Mouse (Mus musculus) testis, adult 2 months (tissue): ENCODE data around the gene Olfr1254. TPM values are rescaled to one million over a fixed set of nuclear protein-coding genes. Genes with fewer than 3 reads are reported as not detected.

ENCODE experiments used
- H3K27ac ChIP-seq: fragments of 200-500 bp; 2 replicates; pipeline ENCODE4 v1.5.1; 2012; ENCODE audit warnings: low read depth, low read length; ENCODE audit not compliant: control insufficient read depth, insufficient read depth
- H3K27me3 ChIP-seq: fragments of 200-500 bp; 2 replicates; pipeline ENCODE4 v1.6.1; 2012; ENCODE audit warnings: mild to moderate bottlenecking, low read length, moderate library complexity; ENCODE audit not compliant: control insufficient read depth, insufficient read depth
- H3K36me3 ChIP-seq: fragments of 200-500 bp; 2 replicates; pipeline ENCODE4 v1.6.1; 2012; ENCODE audit warnings: mild to moderate bottlenecking, low read length; ENCODE audit not compliant: control insufficient read depth, insufficient read depth
- H3K4me1 ChIP-seq: fragments of 200-500 bp; 2 replicates; pipeline ENCODE4 v1.6.1; 2012; ENCODE audit warnings: low read length; ENCODE audit not compliant: control insufficient read depth, insufficient read depth
- H3K4me3 ChIP-seq: fragments of 200-500 bp; 2 replicates; pipeline ENCODE4 v1.5.1; 2012; ENCODE audit warnings: low read depth, mild to moderate bottlenecking, low read length, moderate library complexity, mixed read lengths; ENCODE audit not compliant: control insufficient read depth
- CTCF ChIP-seq: fragments of 200-500 bp; IDR thresholded peaks from 2 replicates; pipeline ENCODE4 v1.5.1; 2012; ENCODE audit warnings: low read depth, mild to moderate bottlenecking, inconsistent platforms, low read length, moderate library complexity; ENCODE audit not compliant: control insufficient read depth, insufficient read depth, insufficient replicate concordance
- POLR2A ChIP-seq: fragments of 200-500 bp; IDR thresholded peaks from 2 replicates; pipeline ENCODE4 v1.6.1; 2012; ENCODE audit warnings: low read depth, mild to moderate bottlenecking, inconsistent platforms, low read length, moderate library complexity; ENCODE audit not compliant: control insufficient read depth
- polyA plus RNA-seq: library from polyadenylated mRNA; depleted of rRNA; stranded (reverse); fragments of >200 nt; gene quantifications from 2 replicates; pipeline ENCODE4 v1.2.3, GENCODE M21; 2012; rRNA removed

Olfr1254 gene
- polyA plus RNA-seq: not detected in 2 replicates

- Histone ChIP-seq H3K4me1 (no peaks in the 10 kb centered on the region), H3K27me3 (no peaks in the 10 kb centered on the region), H3K4me3 (no peak within 1 kb of the TSS), H3K27ac (no peak within 1 kb of the TSS), H3K36me3 (no peaks in the 10 kb centered on the region)
- TF ChIP-seq CTCF: no peak
- no peak for TF ChIP-seq POLR2A
These were observed at the start of gene Olfr1254 for GRCm38 (mm10) chr2:89793519-89793918. Gene Olfr1254, minus strand, starts transcription at chr2:89793619.

GRCm38 (mm10) chr2:89841455-89841854, 48.0 kb upstream of the Olfr1254 start, which contains the start of gene Olfr1256:
Gene Olfr1256, minus strand, starts transcription at chr2:89841555.
- H3K4me1 ChIP-seq: no peaks in the 10 kb centered on the region
- H3K27me3 ChIP-seq: no peaks in the 10 kb centered on the region
- no peak within 1 kb of the TSS for H3K4me3 ChIP-seq
- no peak within 1 kb of the TSS for H3K27ac ChIP-seq
- no peaks in the 10 kb centered on the region for H3K36me3 ChIP-seq
- TF ChIP-seq POLR2A: no peak

GRCm38 (mm10) chr2:89820216-89820615, 26.8 kb upstream of the Olfr1254 start:
- Histone ChIP-seq H3K36me3 (no peaks in the 10 kb centered on the region), H3K4me3 (no peak overlapping the region), H3K27me3 (no peaks in the 10 kb centered on the region), H3K27ac (no peak overlapping the region), H3K4me1 (no peaks in the 10 kb centered on the region)
- TF ChIP-seq POLR2A (no peak), CTCF (no peak)

GRCm38 (mm10) chr2:89811751-89812150, 18.3 kb upstream of the Olfr1254 start, which contains the start of gene Olfr1255:
Gene Olfr1255, plus strand, starts transcription at chr2:89812051.
- TF ChIP-seq POLR2A (no peak), CTCF (no peak)
- Histone ChIP-seq H3K36me3 (no peaks in the 10 kb centered on the region), H3K27ac (no peak within 1 kb of the TSS), H3K4me3 (no peak within 1 kb of the TSS), H3K27me3 (no peaks in the 10 kb centered on the region), H3K4me1 (no peaks in the 10 kb centered on the region)

GRCm38 (mm10) chr2:89810751-89811150, 17.3 kb upstream of the Olfr1254 start:
- TF ChIP-seq POLR2A (no peak), CTCF (no peak)
- no peak overlapping the region for H3K4me3 ChIP-seq
- no peaks in the 10 kb centered on the region for H3K27me3 ChIP-seq
- H3K27ac ChIP-seq: no peak overlapping the region
- H3K36me3 ChIP-seq: no peaks in the 10 kb centered on the region
- no peaks in the 10 kb centered on the region for H3K4me1 ChIP-seq

GRCm38 (mm10) chr2:89799583-89799982, 6.2 kb upstream of the Olfr1254 start:
- H3K27me3 ChIP-seq: no peaks in the 10 kb centered on the region
- no peak overlapping the region for H3K4me3 ChIP-seq
- no peak overlapping the region for H3K27ac ChIP-seq
- no peaks in the 10 kb centered on the region for H3K4me1 ChIP-seq
- TF ChIP-seq POLR2A: no peak
- no peak for TF ChIP-seq CTCF
- no peaks in the 10 kb centered on the region for H3K36me3 ChIP-seq

- H3K27me3 ChIP-seq: no peaks in the 10 kb centered on the region
- no peaks in the 10 kb centered on the region for H3K36me3 ChIP-seq
- TF ChIP-seq CTCF (no peak), POLR2A (no peak)
- H3K4me1 ChIP-seq: no peaks in the 10 kb centered on the region
- H3K4me3 ChIP-seq: no peak within 1 kb of the TSS
- H3K27ac ChIP-seq: no peak within 1 kb of the TSS
These were observed 36.4 kb downstream of the Olfr1254 start, which contains the start of gene Olfr1253 for GRCm38 (mm10) chr2:89756990-89757389. Gene Olfr1253, minus strand, starts transcription at chr2:89757090.

Other genes starting within 250 kb of the Olfr1254 start
- gene Olfr1245, start 215.2 kb downstream of the Olfr1254 start, polyA plus RNA-seq: not detected in 2 replicates
- not detected in 2 replicates for gene Olfr1246, start 200.5 kb downstream of the Olfr1254 start, polyA plus RNA-seq
- not detected in 2 replicates for gene Olfr1247, start 179.5 kb downstream of the Olfr1254 start, polyA plus RNA-seq
- not detected in 2 replicates for gene Olfr1248, start 175.4 kb downstream of the Olfr1254 start, polyA plus RNA-seq
- not detected in 2 replicates for gene Olfr1249, start 158.6 kb downstream of the Olfr1254 start, polyA plus RNA-seq
- not detected in 2 replicates for gene Olfr1250, start 132.2 kb downstream of the Olfr1254 start, polyA plus RNA-seq
- gene Olfr1251, start 121.7 kb downstream of the Olfr1254 start, polyA plus RNA-seq: 0.22 TPM in 1 of 2 replicates, not detected in the other
- not detected in 2 replicates for gene Olfr1252, start 68.6 kb downstream of the Olfr1254 start, polyA plus RNA-seq
- not detected in 2 replicates for gene Olfr1253, start 36.5 kb downstream of the Olfr1254 start, polyA plus RNA-seq
- gene Olfr1255, start 18.4 kb upstream of the Olfr1254 start, polyA plus RNA-seq: not detected in 2 replicates
- not detected in 2 replicates for gene Olfr1256, start 47.9 kb upstream of the Olfr1254 start, polyA plus RNA-seq
- gene Olfr48, start 54.6 kb upstream of the Olfr1254 start, polyA plus RNA-seq: not detected in 2 replicates
- gene Olfr1257, start 84.8 kb upstream of the Olfr1254 start, polyA plus RNA-seq: 0.06 and 0.27 TPM in 2 replicates
- gene Olfr1258, start 133.7 kb upstream of the Olfr1254 start, polyA plus RNA-seq: not detected in 2 replicates
- gene Olfr1259, start 155.0 kb upstream of the Olfr1254 start, polyA plus RNA-seq: 0.15 TPM in 1 of 2 replicates, not detected in the other
- not detected in 2 replicates for gene Olfr1260, start 180.7 kb upstream of the Olfr1254 start, polyA plus RNA-seq
- gene Olfr1261, start 197.6 kb upstream of the Olfr1254 start, polyA plus RNA-seq: not detected in 2 replicates
- not detected in 2 replicates for gene Olfr1262, start 206.5 kb upstream of the Olfr1254 start, polyA plus RNA-seq
- not detected in 2 replicates for gene Olfr1263, start 218.5 kb upstream of the Olfr1254 start, polyA plus RNA-seq
- not detected in 2 replicates for gene Olfr1264, start 232.0 kb upstream of the Olfr1254 start, polyA plus RNA-seq
- not detected in 2 replicates for gene Olfr1265, start 241.7 kb upstream of the Olfr1254 start, polyA plus RNA-seq